Mouse (Mus musculus) CH12.LX (cell line): ENCODE data around the gene Rgs14. TPM values are rescaled to one million over a fixed set of nuclear protein-coding genes. Genes with fewer than 3 reads are reported as not detected.
A peak's percentile ranks its signal among the peaks of the same experiment; 100 is the strongest.

Source experiments
- DNase-seq: peaks from one replicate; pipeline ENCODE4 v3.0.0-alpha.2; 2013; ENCODE audit errors: extremely low read depth
- H3K27ac ChIP-seq: 2 replicates; pipeline ENCODE4 v1.5.1; 2012; ENCODE audit warnings: low read depth, mild to moderate bottlenecking, control low read depth, moderate library complexity; ENCODE audit not compliant: insufficient read depth
- H3K27me3 ChIP-seq: replicated peaks from 2 replicates; pipeline ENCODE3; 2012; ENCODE audit warnings: inconsistent platforms
- H3K36me3 ChIP-seq, 2 experiments: replicated peaks in 1 of 2; 2 replicates each; pipeline versions ENCODE3 to v1.6.1; 2012; ENCODE audit warnings: inconsistent platforms in 1 of 2, low read length in 1 of 2, mild to moderate bottlenecking in 1 of 2, mixed read lengths in 1 of 2, moderate library complexity in 1 of 2; ENCODE audit not compliant: control insufficient read depth in 1 of 2, insufficient read depth in 1 of 2
- H3K4me1 ChIP-seq, 2 experiments: 2 replicates each; pipeline ENCODE4 v1.6.1; 2012; ENCODE audit warnings: inconsistent platforms in 1 of 2, moderate library complexity in 1 of 2; ENCODE audit not compliant: insufficient read depth in 2 of 2, control insufficient read depth in 1 of 2
- H3K4me2 ChIP-seq: 2 replicates; pipeline ENCODE4 v1.6.1; 2012; ENCODE audit warnings: low read depth, mild to moderate bottlenecking, control low read depth; ENCODE audit not compliant: poor library complexity, insufficient read depth, severe bottlenecking
- H3K4me3 ChIP-seq, 3 experiments: fragments of 150-350 bp in 1 of 3; sonication (generic) in 1 of 3; replicated peaks in 1 of 3; 2 replicates each; pipeline versions ENCODE3 to v1.5.1; 2011 to 2012; ENCODE audit warnings: low read depth in 2 of 3, low read length in 2 of 3, mild to moderate bottlenecking in 2 of 3, moderate library complexity in 2 of 3, control low read depth in 1 of 3, improper control_type of control experiment in 1 of 3, inconsistent platforms in 1 of 3, mixed read lengths in 1 of 3; ENCODE audit not compliant: poor library complexity in 1 of 3
- H3K79me2 ChIP-seq: replicated peaks from 2 replicates; pipeline ENCODE4 v1.6.1; 2012; ENCODE audit warnings: mild to moderate bottlenecking, moderate library complexity; ENCODE audit not compliant: control insufficient read depth, poor library complexity, insufficient read depth, severe bottlenecking; ENCODE audit errors: extremely low read depth
- H3K9ac ChIP-seq: 2 replicates; pipeline ENCODE4 v1.6.1; 2012; ENCODE audit warnings: low read depth, mild to moderate bottlenecking, control low read depth, moderate library complexity; ENCODE audit not compliant: insufficient read depth
- H3K9me3 ChIP-seq: replicated peaks from 2 replicates; pipeline ENCODE3; 2012; ENCODE audit warnings: low read length, inconsistent platforms, mixed read lengths
- BHLHE40 ChIP-seq: IDR thresholded peaks from 2 replicates; pipeline ENCODE4 v1.6.1; 2011; ENCODE audit warnings: mild to moderate bottlenecking, low read depth, low read length, improper control_type of control experiment
- CHD1 ChIP-seq: IDR thresholded peaks from 2 replicates; pipeline ENCODE4 v1.6.1; 2012; ENCODE audit warnings: low read depth, low read length, improper control_type of control experiment, inconsistent platforms
- CTCF ChIP-seq, 2 experiments: IDR thresholded peaks in 1 of 2; conservative IDR thresholded peaks in 1 of 2; 2 replicates each; pipeline ENCODE4 v1.5.1; 2011 to 2012; ENCODE audit warnings: low read depth in 2 of 2, low read length in 2 of 2, improper control_type of control experiment in 1 of 2, inconsistent platforms in 1 of 2, mild to moderate bottlenecking in 1 of 2, moderate library complexity in 1 of 2
- ELF1 ChIP-seq: IDR thresholded peaks from 2 replicates; pipeline ENCODE4 v1.6.1; 2014; ENCODE audit warnings: low read depth, mild to moderate bottlenecking, inconsistent platforms, low read length, improper control_type of control experiment
- EP300 ChIP-seq: IDR thresholded peaks from 2 replicates; pipeline ENCODE4 v1.6.1; 2011; ENCODE audit warnings: low read length, improper control_type of control experiment
- ETS1 ChIP-seq: conservative IDR thresholded peaks from 2 replicates; pipeline ENCODE4 v1.6.1; 2012; ENCODE audit warnings: low read depth, mild to moderate bottlenecking, inconsistent platforms, low read length, improper control_type of control experiment, moderate library complexity
- HCFC1 ChIP-seq: IDR thresholded peaks from 2 replicates; pipeline ENCODE4 v1.6.1; 2012; ENCODE audit warnings: low read depth, mild to moderate bottlenecking, inconsistent platforms, low read length, improper control_type of control experiment
- IRF4 ChIP-seq: IDR thresholded peaks from 2 replicates; pipeline ENCODE4 v1.6.1; 2014; ENCODE audit warnings: low read depth, mild to moderate bottlenecking, inconsistent platforms, low read length, improper control_type of control experiment
- JUN ChIP-seq: IDR thresholded peaks from 2 replicates; pipeline ENCODE4 v1.6.1; 2011; ENCODE audit warnings: low read depth, mild to moderate bottlenecking, low read length, improper control_type of control experiment, moderate library complexity; ENCODE audit not compliant: insufficient read depth
- JUND ChIP-seq: conservative IDR thresholded peaks from 2 replicates; pipeline ENCODE4 v1.6.1; 2011; ENCODE audit warnings: low read depth, low read length, improper control_type of control experiment
- MAFK ChIP-seq: IDR thresholded peaks from 2 replicates; pipeline ENCODE4 v1.6.1; 2011; ENCODE audit warnings: low read length, improper control_type of control experiment; ENCODE audit not compliant: insufficient replicate concordance
- MAX ChIP-seq: IDR thresholded peaks from 2 replicates; pipeline ENCODE4 v1.6.1; 2011; ENCODE audit warnings: low read length, improper control_type of control experiment
- MAZ ChIP-seq: IDR thresholded peaks from 2 replicates; pipeline ENCODE4 v1.6.1; 2012; ENCODE audit warnings: low read depth, mild to moderate bottlenecking, inconsistent platforms, low read length, improper control_type of control experiment, moderate library complexity
- MEF2A ChIP-seq: IDR thresholded peaks from 2 replicates; pipeline ENCODE4 v1.6.1; 2014; ENCODE audit warnings: low read depth, mild to moderate bottlenecking, inconsistent platforms, low read length, improper control_type of control experiment, borderline replicate concordance
- PAX5 ChIP-seq: IDR thresholded peaks from 2 replicates; pipeline ENCODE4 v1.6.1; 2012; ENCODE audit warnings: low read length, inconsistent platforms, mixed read lengths
- POLR2A ChIP-seq: IDR thresholded peaks from 2 replicates; pipeline ENCODE4 v1.6.1; 2011; ENCODE audit warnings: low read depth, mild to moderate bottlenecking, improper control_type of control experiment, low read length
- POLR2AphosphoS2 ChIP-seq: IDR thresholded peaks from 2 replicates; pipeline ENCODE4 v1.6.1; 2011; ENCODE audit warnings: low read depth, low read length, improper control_type of control experiment
- RAD21 ChIP-seq: IDR thresholded peaks from 2 replicates; pipeline ENCODE4 v1.6.1; 2011; ENCODE audit warnings: low read depth, mild to moderate bottlenecking, low read length, improper control_type of control experiment, moderate library complexity
- RCOR1 ChIP-seq: conservative IDR thresholded peaks from 2 replicates; pipeline ENCODE4 v1.6.1; 2012; ENCODE audit warnings: low read depth, mild to moderate bottlenecking, inconsistent platforms, low read length, improper control_type of control experiment
- SIN3A ChIP-seq: IDR thresholded peaks from 2 replicates; pipeline ENCODE4 v1.6.1; 2012; ENCODE audit warnings: low read length, improper control_type of control experiment, inconsistent platforms
- SMC3 ChIP-seq: IDR thresholded peaks from 2 replicates; pipeline ENCODE4 v1.6.1; 2011; ENCODE audit warnings: low read depth, low read length, improper control_type of control experiment
- TCF12 ChIP-seq: IDR thresholded peaks from 2 replicates; pipeline ENCODE4 v1.6.1; 2014; ENCODE audit warnings: low read depth, mild to moderate bottlenecking, inconsistent platforms, low read length, improper control_type of control experiment
- UBTF ChIP-seq: IDR thresholded peaks from 2 replicates; pipeline ENCODE4 v1.6.1; 2012; ENCODE audit warnings: low read depth, mild to moderate bottlenecking, inconsistent platforms, low read length, improper control_type of control experiment, moderate library complexity
- USF2 ChIP-seq: conservative IDR thresholded peaks from 2 replicates; pipeline ENCODE4 v1.6.1; 2011; ENCODE audit warnings: low read depth, low read length, improper control_type of control experiment
- ZC3H11A ChIP-seq: IDR thresholded peaks from 2 replicates; pipeline ENCODE4 v1.6.1; 2012; ENCODE audit warnings: low read depth, mild to moderate bottlenecking, inconsistent platforms, low read length, improper control_type of control experiment
- ZKSCAN1 ChIP-seq: IDR thresholded peaks from 2 replicates; pipeline ENCODE4 v1.6.1; 2012; ENCODE audit warnings: low read depth, inconsistent platforms, low read length, improper control_type of control experiment, borderline replicate concordance
- ZMIZ1 ChIP-seq: IDR thresholded peaks from 2 replicates; pipeline ENCODE4 v1.6.1; 2012; ENCODE audit warnings: low read depth, mild to moderate bottlenecking, inconsistent platforms, low read length, improper control_type of control experiment
- dilution Hi-C: fragments of 300-500 bp; cut with MboI; formaldehyde crosslinking; loops from 2 replicates; pipeline ENCODE4 v1.14.3; 2020; ENCODE audit warnings: low sequenced_read_pairs; ENCODE audit not compliant: extremely low pct_unique_long_range_greater_than_20kb, extremely low pct_ligation_motif_present
- in situ Hi-C: fragments of 300-500 bp; cut with MboI; formaldehyde crosslinking; loops from 3 replicates; pipeline ENCODE4 v1.14.3; 2019; ENCODE audit warnings: low sequenced_read_pairs, low pct_ligation_motif_present, low pct_unique_long_range_greater_than_20kb, mixed read lengths
- polyA plus RNA-seq: library from polyadenylated mRNA; unstranded; fragments of >175 nt; gene quantifications from 2 replicates; pipeline ENCODE4 v1.2.1, GENCODE M21; 2012; ENCODE audit warnings: low read depth; ENCODE audit not compliant: insufficient read length
- total RNA-seq, 2 experiments: library from RNA; depleted of rRNA; stranded (reverse); fragments of 300-350 nt in 1 of 2; fragments of >200 nt in 1 of 2; gene quantifications; 2 replicates each; pipeline ENCODE4 v1.2.3; 2012 to 2014

Gene Rgs14
- total and polyA plus RNA-seq, 3 experiments = 6.3 to 8.0 (median 7.6) TPM

DNA sequence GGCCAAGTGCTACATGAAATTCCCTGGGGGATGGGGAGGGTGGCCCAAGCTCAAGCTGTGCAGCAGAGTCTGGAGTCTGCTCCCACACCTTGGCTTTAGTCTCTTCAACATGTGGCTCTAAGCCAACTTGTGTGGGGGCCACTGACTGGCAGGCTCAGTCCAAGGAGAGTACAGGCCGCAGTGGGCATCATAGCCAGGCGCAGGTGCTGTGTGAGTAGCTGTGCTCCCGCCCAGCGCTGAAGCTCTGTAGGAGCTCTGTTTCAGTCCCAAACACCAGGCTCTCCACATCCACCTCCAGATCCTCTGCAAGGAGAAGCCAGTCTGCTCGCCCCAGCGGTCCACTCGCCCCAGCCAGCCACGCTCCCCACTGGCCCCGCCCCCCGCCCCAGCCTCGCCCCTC is 43.9 kb upstream of the Rgs14 start:
- no peak for DNase-seq
- Histone ChIP-seq H3K9me3 (no peaks in the 10 kb centered on the region), H3K27me3 (no peaks in the 10 kb centered on the region), H3K4me1 (peaks cover 19 to 49% of the 10 kb centered on the region in 2 experiments), H3K9ac (no peak overlapping the region), H3K4me3 (no peak overlapping the region), H3K36me3 (peaks cover 29 to 37% of the 10 kb centered on the region in 2 experiments), H3K27ac (no peak overlapping the region), H3K79me2 (peaks cover 33% of the 10 kb centered on the region), H3K4me2 (no peak overlapping the region)
- TF ChIP-seq ZKSCAN1 (no peak), POLR2AphosphoS2 (0 out of 2 replicates have a peak, but pooled peaks have one; percentile 13)
- in situ Hi-C loops = no loop called here
- dilution Hi-C loops = no loop called here

DNA sequence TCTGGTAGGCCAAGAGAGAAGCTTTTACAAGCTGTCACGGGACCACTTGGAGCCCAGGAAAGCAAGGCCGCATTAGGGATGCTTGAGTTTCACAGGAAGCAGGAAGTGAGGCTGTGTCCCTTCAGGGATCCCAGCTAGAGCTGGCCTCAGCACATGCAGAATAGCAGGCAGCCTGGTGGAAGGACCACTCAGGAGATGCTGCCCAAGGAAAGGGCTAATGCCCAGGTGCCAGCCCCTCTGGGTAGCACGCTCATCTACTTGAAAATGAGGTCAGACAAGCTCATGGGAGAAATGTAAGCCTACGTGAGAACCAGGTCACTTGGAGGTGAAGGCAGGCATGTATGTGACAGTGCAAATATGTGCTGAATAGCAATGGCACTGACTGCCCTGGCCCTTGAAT is 42.4 kb upstream of the Rgs14 start:
- in situ Hi-C loops (no loop called here), dilution Hi-C loops (no loop called here)
- Histone ChIP-seq H3K36me3 (peaks cover 29 to 36% of the 10 kb centered on the region in 2 experiments), H3K27ac (no peak overlapping the region; the same call in 1 of the 2 replicates), H3K4me3 (no peak overlapping the region), H3K27me3 (no peaks in the 10 kb centered on the region), H3K9ac (no peak overlapping the region), H3K79me2 (peaks cover 20% of the 10 kb centered on the region), H3K4me2 (no peak overlapping the region), H3K4me1 (peaks cover 27 to 48% of the 10 kb centered on the region in 2 experiments), H3K9me3 (no peaks in the 10 kb centered on the region)
- DNase-seq = no peak
- TF ChIP-seq ZMIZ1 = peak; percentile 36; the same call in 1 of the 2 replicates
- TF ChIP-seq POLR2A = 0 out of 2 replicates have a peak, but pooled peaks have one; percentile 19
- TF ChIP-seq USF2 = no peak

DNA sequence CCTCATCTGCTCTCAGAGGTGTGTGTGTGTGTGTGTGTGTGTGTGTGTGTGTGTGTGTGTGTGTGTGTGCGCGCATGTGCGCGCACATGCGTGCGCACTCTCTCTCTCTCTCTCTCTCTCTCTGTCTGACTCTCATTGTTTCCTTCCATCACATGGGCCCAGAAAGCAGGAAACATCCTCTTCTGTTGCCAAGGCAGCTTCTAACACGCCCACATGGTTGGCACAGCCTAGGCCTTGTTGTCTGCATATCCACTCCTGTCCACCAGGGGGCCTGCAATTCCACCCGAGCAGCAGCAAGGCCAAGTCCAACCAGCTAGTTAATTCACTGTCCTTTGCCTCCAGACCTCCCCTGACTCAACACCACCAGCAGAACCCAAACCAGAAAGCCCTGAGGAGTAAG is 41.9 kb upstream of the Rgs14 start:
- Histone ChIP-seq H3K36me3 (peaks cover 29 to 36% of the 10 kb centered on the region in 2 experiments), H3K27ac (no peak overlapping the region; the same call in 1 of the 2 replicates), H3K4me2 (no peak overlapping the region), H3K9me3 (no peaks in the 10 kb centered on the region), H3K4me1 (peaks cover 27 to 48% of the 10 kb centered on the region in 2 experiments), H3K27me3 (no peaks in the 10 kb centered on the region), H3K79me2 (peaks cover 15% of the 10 kb centered on the region), H3K9ac (no peak overlapping the region), H3K4me3 (no peak overlapping the region)
- peak; percentile 94 for DNase-seq
- dilution Hi-C loops (no loop called here), in situ Hi-C loops (no loop called here)
- peak; percentile 88 to 89 for TF ChIP-seq CTCF (conservative IDR thresholded peaks at IDR 0.05 in 1 of 2, IDR thresholded peaks at IDR 0.05 in 1 of 2; ENCODE audit: low read depth in 2 of 2, low read length in 2 of 2)
- TF ChIP-seq JUND = peak; percentile 64
- no peak for TF ChIP-seq POLR2AphosphoS2
- peak; percentile 89 for TF ChIP-seq MAX
- TF ChIP-seq BHLHE40 = peak; percentile 72
- peak; percentile 59 for TF ChIP-seq RAD21
- no peak; the same call in 1 of the 2 replicates for TF ChIP-seq HCFC1
- TF ChIP-seq ZMIZ1 = 0 out of 2 replicates have a peak, but pooled peaks have one; percentile 27
- no peak for TF ChIP-seq ZC3H11A
- peak; percentile 93 for TF ChIP-seq SIN3A
- TF ChIP-seq PAX5 = no peak
- TF ChIP-seq IRF4 = 0 out of 2 replicates have a peak, but pooled peaks have one; percentile 17
- TF ChIP-seq ETS1 = peak; percentile 46
- peak; percentile 62 for TF ChIP-seq SMC3
- no peak for TF ChIP-seq UBTF
- TF ChIP-seq MEF2A = no peak
- TF ChIP-seq EP300 = no peak
- TF ChIP-seq RCOR1 = no peak
- no peak for TF ChIP-seq JUN
- TF ChIP-seq TCF12 = no peak
- no peak for TF ChIP-seq MAZ
- TF ChIP-seq ELF1 = peak; percentile 62
- TF ChIP-seq MAFK = no peak
- no peak for TF ChIP-seq CHD1
